Mouse (Mus musculus) stomach, postnatal 0 days (tissue): Measurements from ENCODE around the gene Selenot. TPM values are rescaled to one million over a fixed set of nuclear protein-coding genes. Genes with fewer than 3 reads are reported as not detected.

Experiments used
- ATAC-seq: fragments of 200-750 bp; cut with Nextera tagmentation; 2 replicates; pipeline ENCODE4 v1.8.0; 2017; ENCODE audit not compliant: low FRiP score, low TSS enrichment
- DNase-seq: peaks from one replicate; pipeline ENCODE4 v3.0.0-alpha.2; 2016; ENCODE audit warnings: low spot score
- H3K27ac ChIP-seq: fragments of 300-500 bp; sonication (generic); replicated peaks from 2 replicates; pipeline ENCODE4 v1.5.1; 2014; ENCODE audit warnings: mild to moderate bottlenecking, control low read depth
- H3K27me3 ChIP-seq: fragments of 300-500 bp; sonication (generic); 2 replicates; pipeline ENCODE4 v1.6.1; 2014; ENCODE audit warnings: low read length; ENCODE audit not compliant: control insufficient read depth, insufficient read depth
- H3K36me3 ChIP-seq: fragments of 300-500 bp; sonication (generic); 2 replicates; pipeline ENCODE4 v1.6.1; 2014; ENCODE audit warnings: low read length, mixed read lengths; ENCODE audit not compliant: control insufficient read depth, insufficient read depth
- H3K4me1 ChIP-seq: fragments of 300-500 bp; sonication (generic); replicated peaks from 2 replicates; pipeline ENCODE4 v1.6.1; 2014; ENCODE audit warnings: antibody characterized with exemption; ENCODE audit not compliant: control insufficient read depth, insufficient read depth
- H3K4me2 ChIP-seq: fragments of 300-500 bp; sonication (generic); replicated peaks from 2 replicates; pipeline ENCODE4 v1.6.1; 2014; ENCODE audit warnings: low read depth, mild to moderate bottlenecking, control low read depth, moderate library complexity
- H3K4me3 ChIP-seq: fragments of 300-500 bp; sonication (generic); 2 replicates; pipeline ENCODE4 v1.5.1; 2014; ENCODE audit warnings: low read depth, low read length, control low read depth
- H3K9ac ChIP-seq: fragments of 300-500 bp; sonication (generic); 2 replicates; pipeline ENCODE4 v1.6.1; 2014; ENCODE audit warnings: mild to moderate bottlenecking, low read length, control low read depth, mixed read lengths
- H3K9me3 ChIP-seq: fragments of 300-500 bp; sonication (generic); 2 replicates; pipeline ENCODE4 v1.6.1; 2016; ENCODE audit warnings: low read length; ENCODE audit not compliant: control insufficient read depth
- CTCF ChIP-seq: IDR thresholded peaks from 2 replicates; pipeline ENCODE4 v1.5.1; 2016; ENCODE audit warnings: antibody characterized with exemption, low read depth, mild to moderate bottlenecking, moderate library complexity
- EP300 ChIP-seq: optimal IDR thresholded peaks from 2 replicates; pipeline ENCODE3; 2016; ENCODE audit warnings: antibody characterized with exemption
- WGBS: fragments of 180-500 bp; shearing (Covaris S2); extraction: QIAGEN DNeasy Blood & Tissue Kit; methylation state at CpG from one replicate; pipeline ENCODE4 v1.1.7; 2014; 5-methylcytosine and 5-hydroxymethylcytosine counted together
- polyA plus RNA-seq: library from polyadenylated mRNA; unstranded; fragments of >200 nt; fragmentation: Nextera tagmentation; extraction: Ambion mirVana; gene quantifications from 2 replicates; pipeline ENCODE4 v1.2.1, GENCODE M21; 2015

Selenot gene
- polyA plus RNA-seq, result 13.1 and 13.5 TPM in 2 replicates

- peak; percentile 95 for DNase-seq
- WGBS, result 2% methylated on average over 38 of the region's 59 CpGs
- Histone ChIP-seq H3K27me3 (no peaks in the 10 kb centered on the region), H3K36me3 (peaks cover 5% of the 10 kb centered on the region; the same call in 1 of the 2 replicates), H3K4me3 (peak within 1 kb of the TSS; percentile 98), H3K4me2 (peak within 1 kb of the TSS; percentile 29), H3K4me1 (no peaks in the 10 kb centered on the region), H3K9me3 (no peaks in the 10 kb centered on the region), H3K9ac (peak within 1 kb of the TSS; percentile 99), H3K27ac (peak within 1 kb of the TSS; percentile 100)
- peak; percentile 92 for ATAC-seq
- TF ChIP-seq EP300 (no peak), CTCF (no peak)
Measured at GRCm38 (mm10) chr3:58576137-58577066, at the start of gene Selenot. Gene Selenot, plus strand, starts transcription at chr3:58576636.

GRCm38 (mm10) chr3:58536573-58536972, 39.9 kb upstream of the Selenot start:
- Histone ChIP-seq H3K9me3 (no peaks in the 10 kb centered on the region), H3K9ac (no peak overlapping the region), H3K36me3 (peaks cover 5% of the 10 kb centered on the region), H3K27me3 (no peaks in the 10 kb centered on the region), H3K4me3 (no peak overlapping the region), H3K4me1 (no peaks in the 10 kb centered on the region), H3K27ac (no peak overlapping the region), H3K4me2 (no peak overlapping the region)
- DNase-seq (no peak), ATAC-seq (no peak)
- TF ChIP-seq EP300 (no peak), CTCF (no peak)
- WGBS, result 88% methylated on average over 3 of the region's 3 CpGs

- Histone ChIP-seq H3K9ac (no peak overlapping the region), H3K27me3 (no peaks in the 10 kb centered on the region), H3K27ac (no peak overlapping the region), H3K9me3 (no peaks in the 10 kb centered on the region), H3K4me1 (no peaks in the 10 kb centered on the region), H3K4me3 (no peak overlapping the region), H3K4me2 (no peak overlapping the region), H3K36me3 (peaks cover 3% of the 10 kb centered on the region)
- DNase-seq, result no peak
- no peak for TF ChIP-seq EP300
- ATAC-seq, result no peak
- 63% methylated on average over 1 of the region's 1 CpGs for WGBS
Measured at GRCm38 (mm10) chr3:58552001-58552811, 24.2 kb upstream of the Selenot start.

- Histone ChIP-seq H3K4me1 (no peaks in the 10 kb centered on the region), H3K9ac (no peak overlapping the region), H3K9me3 (no peaks in the 10 kb centered on the region), H3K27me3 (no peaks in the 10 kb centered on the region), H3K4me2 (no peak overlapping the region), H3K27ac (no peak overlapping the region), H3K4me3 (no peak overlapping the region), H3K36me3 (no peaks in the 10 kb centered on the region; the same call in 1 of the 2 replicates)
- TF ChIP-seq CTCF (no peak), EP300 (no peak)
- 84% methylated on average over 7 of the region's 7 CpGs for WGBS
- no peak for ATAC-seq
- DNase-seq, result no peak
Measured at GRCm38 (mm10) chr3:58556649-58557048, 19.8 kb upstream of the Selenot start.

- Histone ChIP-seq H3K4me2 (no peak overlapping the region), H3K4me3 (no peak overlapping the region), H3K36me3 (no peaks in the 10 kb centered on the region; the same call in 1 of the 2 replicates), H3K9me3 (no peaks in the 10 kb centered on the region), H3K4me1 (no peaks in the 10 kb centered on the region), H3K27me3 (no peaks in the 10 kb centered on the region), H3K27ac (no peak overlapping the region), H3K9ac (no peak overlapping the region)
- WGBS, result 51% methylated on average over 2 of the region's 2 CpGs
- DNase-seq, result no peak
- no peak for ATAC-seq
- TF ChIP-seq CTCF (no peak), EP300 (no peak)
Measured at GRCm38 (mm10) chr3:58559887-58560286, 16.5 kb upstream of the Selenot start.
